Mouse (Mus musculus): Measurements from ENCODE around the gene 4931423N10Rik. TPM values are rescaled to one million over a fixed set of nuclear protein-coding genes. Genes with fewer than 3 reads are reported as not detected.
"Not testable (repeated sequence)": the region's sequence is repeated elsewhere in the genome, so short reads cannot be mapped to it uniquely, and the experiment has no call there.

4931423N10Rik gene
- polyA plus RNA-seq, 1 experiment from 2014 or later, result not detected

GRCm38 (mm10) chr2:23234065-23234773, 26.9 kb downstream of the 4931423N10Rik start:
- Histone ChIP-seq H3K27me3 (ENCODE audit: control insufficient read depth, insufficient read depth, low read length) (no peaks in the 10 kb centered on the region), H3K9ac (ENCODE audit: low read depth, low read length) (peak overlapping the region; percentile 52), H3K27ac (ENCODE audit: low read depth, low read length) (no peak overlapping the region), H3K4me2 (replicated peaks; ENCODE audit: low read depth, low read length) (peak overlapping the region; percentile 49), H3K9me3 (ENCODE audit: control insufficient read depth, low read length) (no peaks in the 10 kb centered on the region), H3K4me3 (ENCODE audit: low read depth, low read length) (peak overlapping the region; percentile 42), H3K36me3 (ENCODE audit: control insufficient read depth, insufficient read depth, low read length) (no peaks in the 10 kb centered on the region), H3K4me1 (replicated peaks; ENCODE audit: control insufficient read depth, insufficient read depth, low read length) (no peaks in the 10 kb centered on the region)
- under 1% methylated on average over 32 of the region's 50 CpGs for WGBS
- peak; percentile 83 for ATAC-seq (ENCODE audit: low FRiP score)
- DNase-seq (ENCODE audit: low spot score), result peak; percentile 60

- not testable (repeated sequence) for H3K27ac ChIP-seq (ENCODE audit: low read depth, low read length); H3K4me1 ChIP-seq (replicated peaks; ENCODE audit: control insufficient read depth, insufficient read depth, low read length); ATAC-seq (ENCODE audit: low FRiP score); H3K9ac ChIP-seq (ENCODE audit: low read depth, low read length); H3K27me3 ChIP-seq (ENCODE audit: control insufficient read depth, insufficient read depth, low read length); H3K4me3 ChIP-seq (ENCODE audit: low read depth, low read length); H3K4me2 ChIP-seq (replicated peaks; ENCODE audit: low read depth, low read length); H3K36me3 ChIP-seq (ENCODE audit: control insufficient read depth, insufficient read depth, low read length); H3K9me3 ChIP-seq (ENCODE audit: control insufficient read depth, low read length)
- DNase-seq (ENCODE audit: low spot score), result peak; percentile 15
- 54% methylated on average over 19 of the region's 19 CpGs for WGBS
These were observed 83.7 kb downstream of the 4931423N10Rik start for GRCm38 (mm10) chr2:23290991-23291390.

DNA sequence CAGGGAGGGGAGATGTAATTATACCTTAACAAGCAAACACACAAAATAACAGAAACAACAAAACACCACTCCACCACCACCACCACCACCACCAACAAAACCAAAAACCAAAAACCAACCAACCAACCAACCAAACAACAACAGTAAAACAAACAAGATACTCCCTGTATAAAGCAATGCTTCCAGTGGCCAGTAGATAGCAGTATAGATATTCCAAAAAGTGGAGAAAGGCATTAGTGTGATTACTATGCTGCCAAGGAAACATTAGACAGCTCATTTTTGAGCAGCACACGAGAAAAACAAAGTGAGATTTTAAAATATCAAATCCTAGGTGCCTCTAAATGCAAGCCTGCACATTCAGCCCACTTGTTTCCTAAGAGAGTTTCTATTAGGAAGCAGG, 107.6 kb downstream of the 4931423N10Rik start:
- ATAC-seq (ENCODE audit: low FRiP score), result no peak
- Histone ChIP-seq H3K36me3 (ENCODE audit: control insufficient read depth, insufficient read depth, low read length) (no peaks in the 10 kb centered on the region), H3K9me3 (ENCODE audit: control insufficient read depth, low read length) (no peaks in the 10 kb centered on the region), H3K4me2 (replicated peaks; ENCODE audit: low read depth, low read length) (no peak overlapping the region), H3K4me1 (replicated peaks; ENCODE audit: control insufficient read depth, insufficient read depth, low read length) (no peaks in the 10 kb centered on the region), H3K27me3 (ENCODE audit: control insufficient read depth, insufficient read depth, low read length) (no peaks in the 10 kb centered on the region), H3K9ac (ENCODE audit: low read depth, low read length) (no peak overlapping the region), H3K27ac (ENCODE audit: low read depth, low read length) (no peak overlapping the region), H3K4me3 (ENCODE audit: low read depth, low read length) (no peak overlapping the region)
- DNase-seq (ENCODE audit: low spot score), result no peak
- 18% methylated on average over 1 of the region's 1 CpGs for WGBS

Other genes starting within 250 kb of the 4931423N10Rik start
- gene Abi1, start 167.2 kb upstream of the 4931423N10Rik start, polyA plus RNA-seq (2014; fragmentation: Nextera tagmentation; extraction: Ambion mirVana), result 40.9 and 48.4 TPM in 2 replicates
- gene Acbd5, start 139.3 kb upstream of the 4931423N10Rik start, polyA plus RNA-seq (2014; fragmentation: Nextera tagmentation; extraction: Ambion mirVana), result 43.3 and 53.2 TPM in 2 replicates
- 11.9 and 13.4 TPM in 2 replicates for gene Mastl, start 51.5 kb upstream of the 4931423N10Rik start, polyA plus RNA-seq (2014; fragmentation: Nextera tagmentation; extraction: Ambion mirVana)
- gene Yme1l1, start 51.1 kb upstream of the 4931423N10Rik start, polyA plus RNA-seq (2014; fragmentation: Nextera tagmentation; extraction: Ambion mirVana), result 90.7 and 95.9 TPM in 2 replicates
- gene Nxph2, start 113.8 kb downstream of the 4931423N10Rik start, polyA plus RNA-seq (2014; fragmentation: Nextera tagmentation; extraction: Ambion mirVana), result 0.18 and 1.6 TPM in 2 replicates